Mouse (Mus musculus) gastrocnemius, postnatal 25 days (tissue): ENCODE measurements around the gene Trf. TPM values are rescaled to one million over a fixed set of nuclear protein-coding genes. Genes with fewer than 3 reads are reported as not detected.
"Not testable (repeated sequence)": the region's sequence is repeated elsewhere in the genome, so short reads cannot be mapped to it uniquely, and the experiment has no call there.

Experiments used
- DNase-seq: peaks from one replicate; pipeline ENCODE4 v3.0.0; 2022
- total RNA-seq, 2 experiments: library from RNA; stranded (reverse); gene quantifications; 1 replicate in 1 of 2; 2 replicates in 1 of 2; pipeline ENCODE4 v1.2.3; 2021

Gene Trf
- total RNA-seq, 2 experiments from 2014 or later = 7.9 to 32.4 TPM

DNA sequence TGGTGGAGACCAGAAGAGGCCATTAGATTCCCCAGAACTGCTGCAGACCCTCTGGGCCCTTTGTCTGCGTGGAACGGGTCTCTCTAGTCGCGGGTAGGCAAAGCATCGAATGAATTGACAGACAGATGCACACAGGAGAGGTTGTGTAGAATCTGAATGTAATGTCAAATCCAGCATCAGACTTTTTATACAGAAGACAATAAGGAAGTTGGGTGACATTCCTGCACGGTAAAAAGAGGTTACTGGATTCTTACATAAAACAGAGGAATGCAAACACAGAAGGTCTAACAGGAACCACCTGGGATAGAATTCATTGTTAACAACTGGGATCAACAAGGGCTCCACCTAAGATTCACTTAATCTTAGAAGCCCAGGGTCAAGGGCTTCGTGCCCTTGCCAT, 75.1 kb downstream of the Trf start:
- not testable (repeated sequence) for DNase-seq

DNA sequence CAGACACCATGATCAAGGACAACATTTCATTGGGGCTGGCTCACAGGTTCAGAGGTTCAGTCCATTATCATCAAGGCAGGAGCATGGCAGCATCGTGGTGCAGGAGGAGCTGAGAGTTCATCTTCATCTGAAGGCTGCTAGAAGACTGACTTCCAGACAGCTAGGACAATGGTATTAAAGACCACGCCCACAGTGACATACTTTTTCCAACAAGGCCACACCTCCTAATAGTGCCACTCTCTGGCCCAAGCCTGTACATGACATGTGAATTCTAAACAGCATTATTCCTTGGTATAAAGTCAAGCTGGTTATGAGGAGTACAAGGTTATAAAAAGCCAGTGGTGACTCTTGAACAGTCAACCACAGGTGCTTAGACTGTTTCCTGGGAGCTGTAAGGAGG, 75.7 kb downstream of the Trf start:
- no peak for DNase-seq

Other genes with a start within 250 kb of the Trf start
- under 1 TPM; 0.77 to 0.80 TPM for gene Slco2a1, start 241.7 kb downstream of the Trf start, total RNA-seq
- gene Rab6b, start 118.7 kb downstream of the Trf start, total RNA-seq = under 1 TPM; 0.61 to 0.72 TPM
- gene Srprb, start 28.3 kb downstream of the Trf start, total RNA-seq = 10 to 100 TPM; 16.6 TPM
- gene Gm20425, start 137 bp downstream of the Trf start, total RNA-seq = 1 to 10 TPM in 1 of 2 experiments, not detected in 1; 5.6 TPM
- gene 1300017J02Rik, start 74.6 kb upstream of the Trf start, total RNA-seq = not detected
- gene Topbp1, start 74.8 kb upstream of the Trf start, total RNA-seq = 1 to 10 TPM; 5.3 to 8.3 TPM
- gene Cdv3, start 135.4 kb upstream of the Trf start, total RNA-seq = 100 to 1,000 TPM; 144 to 162 TPM
- under 1 TPM; 0.48 to 0.49 TPM for gene Bfsp2, start 250.0 kb upstream of the Trf start, total RNA-seq